Mouse (Mus musculus) limb, embryonic 14.5 days (tissue): ENCODE measurements around the gene Sema5a. TPM values are rescaled to one million over a fixed set of nuclear protein-coding genes. Genes with fewer than 3 reads are reported as not detected.

ENCODE experiments used
- ATAC-seq: fragments of 200-750 bp; cut with Nextera tagmentation; 2 replicates; pipeline ENCODE4 v1.8.0; 2017; ENCODE audit warnings: low read depth, moderate number of reproducible peaks, moderate TSS enrichment; ENCODE audit not compliant: low FRiP score
- DNase-seq: peaks from one replicate; pipeline ENCODE4 v3.0.0-alpha.2; 2015; ENCODE audit warnings: low spot score
- H3K27ac ChIP-seq: fragments of 300-500 bp; sonication (generic); replicated peaks from 2 replicates; pipeline ENCODE4 v1.5.1; 2014; ENCODE audit warnings: low read depth, mild to moderate bottlenecking, low read length, moderate library complexity, mixed read lengths
- H3K27me3 ChIP-seq: fragments of 300-500 bp; sonication (generic); 2 replicates; pipeline ENCODE4 v1.6.1; 2014; ENCODE audit warnings: low read length, mixed read lengths; ENCODE audit not compliant: control insufficient read depth, insufficient read depth
- H3K36me3 ChIP-seq: fragments of 300-500 bp; sonication (generic); 2 replicates; pipeline ENCODE4 v1.6.1; 2014; ENCODE audit warnings: mild to moderate bottlenecking, low read length, moderate library complexity, mixed read lengths; ENCODE audit not compliant: control insufficient read depth, insufficient read depth
- H3K4me1 ChIP-seq: fragments of 300-500 bp; sonication (generic); 2 replicates; pipeline ENCODE4 v1.6.1; 2014; ENCODE audit warnings: antibody characterized with exemption, low read length, mixed read lengths; ENCODE audit not compliant: control insufficient read depth, insufficient read depth
- H3K4me2 ChIP-seq: fragments of 300-500 bp; sonication (generic); replicated peaks from 2 replicates; pipeline ENCODE4 v1.6.1; 2014; ENCODE audit warnings: low read depth, mild to moderate bottlenecking, low read length, moderate library complexity; ENCODE audit not compliant: severe bottlenecking
- H3K4me3 ChIP-seq: fragments of 300-500 bp; sonication (generic); replicated peaks from 2 replicates; pipeline ENCODE4 v1.5.1; 2014; ENCODE audit warnings: low read length
- H3K9ac ChIP-seq: fragments of 300-500 bp; sonication (generic); 2 replicates; pipeline ENCODE4 v1.6.1; 2014; ENCODE audit warnings: mild to moderate bottlenecking, low read depth, low read length, moderate library complexity; ENCODE audit not compliant: severe bottlenecking
- H3K9me3 ChIP-seq: fragments of 300-500 bp; sonication (generic); 2 replicates; pipeline ENCODE4 v1.6.1; 2016; ENCODE audit warnings: low read length; ENCODE audit not compliant: control insufficient read depth
- POLR2A ChIP-seq: fragments of 200-500 bp; IDR thresholded peaks from 2 replicates; pipeline ENCODE4 v1.8.0; 2012; ENCODE audit warnings: inconsistent platforms, mild to moderate bottlenecking, moderate library complexity, borderline replicate concordance; ENCODE audit not compliant: insufficient read depth, insufficient read length; ENCODE audit errors: extremely low read depth
- WGBS: fragments of 180-500 bp; shearing (Covaris S2); extraction: QIAGEN DNeasy Blood & Tissue Kit; methylation state at CpG from one replicate; pipeline ENCODE4 v1.1.7; 2014; 5-methylcytosine and 5-hydroxymethylcytosine counted together
- polyA plus RNA-seq, 2 experiments: library from polyadenylated mRNA; depleted of rRNA in 1 of 2; stranded (reverse) in 1 of 2; unstranded in 1 of 2; fragments of >200 nt; fragmentation: Nextera tagmentation in 1 of 2; extraction: Ambion mirVana in 1 of 2; gene quantifications; 2 replicates each; pipeline versions ENCODE4 v1.2.1 to v1.2.3; 2012 to 2014

The Sema5a gene
- polyA plus RNA-seq, 2 experiments = 33.0 to 36.6 TPM

GRCm38 (mm10) chr15:32275020-32275419 lies 30.4 kb downstream of the Sema5a start:
- Histone ChIP-seq H3K4me1 (peaks cover 14% of the 10 kb centered on the region), H3K36me3 (peaks cover 5% of the 10 kb centered on the region; the same call in 1 of the 2 replicates), H3K9ac (no peak overlapping the region), H3K27ac (no peak overlapping the region), H3K27me3 (no peaks in the 10 kb centered on the region), H3K4me2 (no peak overlapping the region), H3K9me3 (no peaks in the 10 kb centered on the region), H3K4me3 (no peak overlapping the region)
- no peak for TF ChIP-seq POLR2A
- no peak for ATAC-seq
- no peak for DNase-seq
- 79% methylated on average over 5 of the region's 5 CpGs for whole genome bisulfite sequencing

GRCm38 (mm10) chr15:32278600-32278999 lies 34.0 kb downstream of the Sema5a start:
- 59% methylated on average over 2 of the region's 2 CpGs for WGBS
- Histone ChIP-seq H3K9ac (no peak overlapping the region), H3K4me2 (no peak overlapping the region), H3K4me3 (no peak overlapping the region), H3K9me3 (no peaks in the 10 kb centered on the region), H3K4me1 (peaks cover 12% of the 10 kb centered on the region), H3K27ac (no peak overlapping the region), H3K27me3 (no peaks in the 10 kb centered on the region), H3K36me3 (no peaks in the 10 kb centered on the region)
- no peak for TF ChIP-seq POLR2A
- DNase-seq = no peak
- peak; percentile 44; the same call in 1 of the 2 replicates for ATAC-seq

- H3K9ac ChIP-seq = no peak overlapping the region
- H3K4me2 ChIP-seq = no peak overlapping the region
- no peaks in the 10 kb centered on the region; the same call in 1 of the 2 replicates for H3K36me3 ChIP-seq
- ATAC-seq = no peak
- no peak for DNase-seq
- no peak overlapping the region for H3K27ac ChIP-seq
- H3K27me3 ChIP-seq = no peaks in the 10 kb centered on the region
- H3K4me3 ChIP-seq = no peak overlapping the region
- 79% methylated on average over 4 of the region's 4 CpGs for WGBS
- peaks cover 6% of the 10 kb centered on the region; the same call in 1 of the 2 replicates for H3K4me1 ChIP-seq
- H3K9me3 ChIP-seq = no peaks in the 10 kb centered on the region
- no peak for TF ChIP-seq POLR2A
These were observed 36.8 kb downstream of the Sema5a start for GRCm38 (mm10) chr15:32281374-32281773.

DNA sequence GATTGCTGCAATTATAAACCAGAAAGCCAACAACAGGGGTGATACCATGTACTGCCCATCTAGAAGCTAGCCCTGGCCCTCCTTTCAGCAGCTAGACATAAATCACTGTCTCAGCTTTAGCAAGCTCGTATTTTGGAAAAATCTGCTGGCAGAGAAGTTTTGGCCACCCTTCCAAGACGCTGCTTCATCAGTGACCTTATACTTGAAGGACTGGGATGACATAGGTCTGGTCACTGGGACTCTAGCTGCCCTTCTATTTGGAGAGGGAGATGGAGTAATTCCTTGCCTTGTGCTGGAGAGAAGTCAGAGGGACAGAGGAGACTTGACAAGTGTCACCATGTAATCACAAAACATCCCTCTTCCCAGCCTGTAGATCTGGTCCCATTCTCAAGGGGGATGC lies 40.1 kb downstream of the Sema5a start:
- ATAC-seq (no peak), DNase-seq (no peak)
- TF ChIP-seq POLR2A = no peak
- H3K4me1 ChIP-seq = peaks cover 12% of the 10 kb centered on the region
- no peaks in the 10 kb centered on the region; the same call in none of the 2 replicates for H3K36me3 ChIP-seq
- no peaks in the 10 kb centered on the region for H3K9me3 ChIP-seq
- no peaks in the 10 kb centered on the region for H3K27me3 ChIP-seq
- WGBS = 64% methylated on average over 2 of the region's 2 CpGs
- H3K4me3 ChIP-seq = no peak overlapping the region
- no peak overlapping the region for H3K9ac ChIP-seq
- H3K27ac ChIP-seq = no peak overlapping the region
- no peak overlapping the region for H3K4me2 ChIP-seq

GRCm38 (mm10) chr15:32286296-32286695 lies 41.7 kb downstream of the Sema5a start:
- TF ChIP-seq POLR2A = no peak
- no peaks in the 10 kb centered on the region for H3K9me3 ChIP-seq
- no peak overlapping the region for H3K4me2 ChIP-seq
- DNase-seq (no peak), ATAC-seq (no peak)
- no peaks in the 10 kb centered on the region; the same call in none of the 2 replicates for H3K36me3 ChIP-seq
- WGBS = 79% methylated on average over 3 of the region's 3 CpGs
- no peak overlapping the region for H3K9ac ChIP-seq
- H3K4me1 ChIP-seq = peaks cover 9% of the 10 kb centered on the region
- no peak overlapping the region for H3K4me3 ChIP-seq
- no peaks in the 10 kb centered on the region for H3K27me3 ChIP-seq
- H3K27ac ChIP-seq = no peak overlapping the region

- Histone ChIP-seq H3K27ac (no peak overlapping the region), H3K36me3 (no peaks in the 10 kb centered on the region; the same call in none of the 2 replicates), H3K4me3 (no peak overlapping the region), H3K4me2 (no peak overlapping the region), H3K27me3 (no peaks in the 10 kb centered on the region), H3K9ac (no peak overlapping the region), H3K9me3 (no peaks in the 10 kb centered on the region), H3K4me1 (peaks cover 9% of the 10 kb centered on the region)
- DNase-seq (peak; percentile 35), ATAC-seq (peak; percentile 67)
- WGBS = 33% methylated on average over 6 of the region's 6 CpGs
- no peak for TF ChIP-seq POLR2A
These were observed 43.9 kb downstream of the Sema5a start for GRCm38 (mm10) chr15:32288480-32288879.
